ENCODE assay signal across 24 mouse cellular contexts in genomic region chr17:7860845-7861360, GRCm38 (mm10). TPM values are rescaled to one million over a fixed set of nuclear protein-coding genes. Genes with fewer than 3 reads are reported as not detected.
DNase-seq lines count a peak whose midpoint lies in the region; ATAC-seq and TF ChIP-seq lines count a peak whose summit lies in the region.
"Had no signal": no experiment of that assay in that cellular context is flagged by ENCODE, and none has a peak within 500 bp of the region (broad histone marks: within the 10 kb centered on the region; RNA-seq: fewer than 3 reads in every experiment).

No protein-coding gene starts in this region.

- no peak overlapping the region for H3K9ac ChIP-seq in embryonic facial prominence, embryonic 14.5 days (ENCODE audit: low read depth, low read length)
- no peak overlapping the region for H3K9ac ChIP-seq in MEL (ENCODE audit: control insufficient read depth, low read depth, low read length, poor library complexity, severe bottlenecking)
- no peak overlapping the region for H3K9ac ChIP-seq in limb, embryonic 14.5 days (ENCODE audit: low read depth, low read length, severe bottlenecking)
- no peak overlapping the region for H3K9ac ChIP-seq in stomach, postnatal 0 days (ENCODE audit: low read length)
- H3K9ac ChIP-seq: embryonic facial prominence, embryonic 13.5 days; forebrain, embryonic 13.5 days; forebrain, postnatal 0 days; heart, embryonic 15.5 days; hindbrain, embryonic 14.5 days had no signal

- no peak for TF ChIP-seq CTCF in MEL (IDR thresholded peaks at IDR 0.05 in 2 of 3, conservative IDR thresholded peaks at IDR 0.05 in 1 of 3; ENCODE audit: control insufficient read depth in 1 of 3, insufficient read depth in 1 of 3, low read depth in 2 of 3, low read length in 3 of 3, poor library complexity in 1 of 3, severe bottlenecking in 1 of 3)
- no peak for TF ChIP-seq CTCF in stomach, postnatal 0 days (IDR thresholded peaks at IDR 0.05; ENCODE audit: low read depth)

- H3K27me3 ChIP-seq in embryonic facial prominence, embryonic 14.5 days (replicated peaks; ENCODE audit: control insufficient read depth, insufficient read depth, low read length), result no peaks in the 10 kb centered on the region
- H3K27me3 ChIP-seq in embryonic facial prominence, embryonic 10.5 days (replicated peaks; ENCODE audit: low read depth, poor library complexity, severe bottlenecking), result no peaks in the 10 kb centered on the region
- H3K27me3 ChIP-seq in MEL (ENCODE audit: control insufficient read depth in 1 of 2, insufficient read depth in 2 of 2, low read length in 2 of 2), result no peaks in the 10 kb centered on the region
- no peaks in the 10 kb centered on the region for H3K27me3 ChIP-seq in limb, embryonic 14.5 days (ENCODE audit: control insufficient read depth, insufficient read depth, low read length)
- no peaks in the 10 kb centered on the region for H3K27me3 ChIP-seq in stomach, postnatal 0 days (ENCODE audit: control insufficient read depth, insufficient read depth, low read length)
- H3K27me3 ChIP-seq: CH12.LX; embryonic facial prominence, embryonic 13.5 days; forebrain, embryonic 13.5 days had no signal

- no peak for TF ChIP-seq POLR2A in MEL (IDR thresholded peaks at IDR 0.05; ENCODE audit: control insufficient read depth in 1 of 2, insufficient read depth in 1 of 2, low read depth in 1 of 2, low read length in 2 of 2, poor library complexity in 1 of 2)
- no peak for TF ChIP-seq POLR2A in limb, embryonic 14.5 days (IDR thresholded peaks at IDR 0.05; ENCODE audit: borderline replicate concordance, extremely low read depth, insufficient read depth, insufficient read length)

- H3K4me3 ChIP-seq in embryonic facial prominence, embryonic 14.5 days (ENCODE audit: low read depth, low read length), result no peak overlapping the region
- no peak overlapping the region for H3K4me3 ChIP-seq in embryonic facial prominence, embryonic 10.5 days
- H3K4me3 ChIP-seq in MEL (ENCODE audit: control insufficient read depth in 1 of 2, insufficient read depth in 1 of 2, low read depth in 2 of 2, low read length in 2 of 2), result peak overlapping the region in 1 of 2 experiments; percentile 37; a peak in 2 of 4 replicates
- H3K4me3 ChIP-seq in limb, embryonic 14.5 days (replicated peaks; ENCODE audit: low read length), result no peak overlapping the region
- H3K4me3 ChIP-seq in stomach, postnatal 0 days (ENCODE audit: low read depth, low read length), result no peak overlapping the region
- H3K4me3 ChIP-seq: embryonic facial prominence, embryonic 13.5 days; forebrain, embryonic 13.5 days; heart, embryonic 15.5 days; hindbrain, embryonic 10.5 days had no signal

- no peaks in the 10 kb centered on the region for H3K36me3 ChIP-seq in embryonic facial prominence, embryonic 14.5 days (ENCODE audit: control insufficient read depth, insufficient read depth, low read length)
- no peaks in the 10 kb centered on the region for H3K36me3 ChIP-seq in embryonic facial prominence, embryonic 10.5 days (replicated peaks)
- peaks cover 0 to 2% of the 10 kb centered on the region in 2 experiments; a peak in 1 of 4 replicates for H3K36me3 ChIP-seq in MEL (ENCODE audit: control insufficient read depth in 1 of 2, insufficient read depth in 2 of 2, low read length in 2 of 2)
- H3K36me3 ChIP-seq in limb, embryonic 14.5 days (ENCODE audit: control insufficient read depth, insufficient read depth, low read length), result no peaks in the 10 kb centered on the region
- no peaks in the 10 kb centered on the region for H3K36me3 ChIP-seq in stomach, postnatal 0 days (ENCODE audit: control insufficient read depth, insufficient read depth, low read length)
- H3K36me3 ChIP-seq: embryonic facial prominence, embryonic 13.5 days; heart, embryonic 15.5 days; hindbrain, embryonic 10.5 days had no signal

- H3K9me3 ChIP-seq in embryonic facial prominence, embryonic 14.5 days (ENCODE audit: control insufficient read depth, low read length), result no peaks in the 10 kb centered on the region
- H3K9me3 ChIP-seq in embryonic facial prominence, embryonic 10.5 days, result no peaks in the 10 kb centered on the region
- no peaks in the 10 kb centered on the region for H3K9me3 ChIP-seq in MEL (replicated peaks; ENCODE audit: insufficient read depth, low read length)
- H3K9me3 ChIP-seq in limb, embryonic 14.5 days (ENCODE audit: control insufficient read depth, low read length), result no peaks in the 10 kb centered on the region
- no peaks in the 10 kb centered on the region for H3K9me3 ChIP-seq in stomach, postnatal 0 days (ENCODE audit: control insufficient read depth, low read length)
- H3K9me3 ChIP-seq: embryonic facial prominence, embryonic 13.5 days; forebrain, embryonic 13.5 days; heart, embryonic 15.5 days; hindbrain, embryonic 10.5 days had no signal

- TF ChIP-seq RAD21 in MEL (IDR thresholded peaks at IDR 0.05; ENCODE audit: low read depth, low read length), result no peak

- no peaks in the 10 kb centered on the region for H3K79me2 ChIP-seq in MEL (ENCODE audit: control insufficient read depth, insufficient read depth, low read length, poor library complexity)

- no peak overlapping the region for H3K27ac ChIP-seq in embryonic facial prominence, embryonic 14.5 days (replicated peaks; ENCODE audit: low read depth, low read length)
- H3K27ac ChIP-seq in embryonic facial prominence, embryonic 10.5 days (replicated peaks), result no peak overlapping the region
- H3K27ac ChIP-seq in MEL (ENCODE audit: control insufficient read depth, low read depth, low read length), result no peak overlapping the region
- H3K27ac ChIP-seq in limb, embryonic 14.5 days (replicated peaks; ENCODE audit: low read depth, low read length), result no peak overlapping the region
- no peak overlapping the region for H3K27ac ChIP-seq in stomach, postnatal 0 days (replicated peaks)
- H3K27ac ChIP-seq: embryonic facial prominence, embryonic 13.5 days; forebrain, embryonic 13.5 days; heart, embryonic 15.5 days; hindbrain, embryonic 10.5 days; hindbrain, embryonic 14.5 days had no signal

- ATAC-seq in embryonic facial prominence, embryonic 14.5 days (ENCODE audit: low read depth), result no peak
- ATAC-seq in limb, embryonic 14.5 days (ENCODE audit: low FRiP score, low read depth), result peak; percentile 42; the same call in 1 of the 2 replicates
- no peak for ATAC-seq in stomach, postnatal 0 days (ENCODE audit: low FRiP score, low TSS enrichment)
- ATAC-seq: forebrain, embryonic 13.5 days; forebrain, postnatal 0 days; inflammation-experienced regulatory T-cells, adult 6 months had no signal

- no peak for TF ChIP-seq EP300 in MEL (IDR thresholded peaks at IDR 0.05; ENCODE audit: low read depth in 1 of 2, low read length in 2 of 2)
- no peak for TF ChIP-seq EP300 in stomach, postnatal 0 days (optimal IDR thresholded peaks at IDR 0.05)

- 54% methylated on average over 8 of the region's 8 CpGs for WGBS in embryonic facial prominence, embryonic 14.5 days
- 65% methylated on average over 8 of the region's 8 CpGs for WGBS in embryonic facial prominence, embryonic 10.5 days
- WGBS in limb, embryonic 14.5 days, result 57% methylated on average over 8 of the region's 8 CpGs
- WGBS in stomach, postnatal 0 days, result 50% methylated on average over 8 of the region's 8 CpGs

- H3K4me2 ChIP-seq in embryonic facial prominence, embryonic 14.5 days (ENCODE audit: low read depth, low read length), result no peak overlapping the region
- no peak overlapping the region for H3K4me2 ChIP-seq in limb, embryonic 14.5 days (replicated peaks; ENCODE audit: low read depth, low read length, severe bottlenecking)
- H3K4me2 ChIP-seq in stomach, postnatal 0 days (replicated peaks; ENCODE audit: low read depth), result no peak overlapping the region
- H3K4me2 ChIP-seq: embryonic facial prominence, embryonic 13.5 days; forebrain, embryonic 13.5 days; heart, embryonic 11.5 days; heart, embryonic 15.5 days; hindbrain, embryonic 14.5 days had no signal

- peak; percentile 38 for DNase-seq in embryonic facial prominence, embryonic 14.5 days (ENCODE audit: low spot score)
- DNase-seq in embryonic facial prominence, embryonic 10.5 days (ENCODE audit: low spot score), result no peak
- DNase-seq in MEL (ENCODE audit: low read depth, low spot score), result peak; percentile 52
- no peak for DNase-seq in limb, embryonic 14.5 days (ENCODE audit: low spot score)
- DNase-seq in stomach, postnatal 0 days (ENCODE audit: low spot score), result peak; percentile 9
- no peak for DNase-seq in heart, adult 8-10 months (ENCODE audit: low spot score)
- DNase-seq in cerebellum, postnatal 25 days, result no peak
- DNase-seq: adrenal gland, adult 8-10 months; adrenal gland, postnatal 36 days; B cell, adult 2 months; cerebellum, adult 2 months; cerebellum, postnatal 10 days; forebrain, postnatal 0 days; gastrocnemius, postnatal 25 days; heart, adult 11 months; heart, postnatal 14 days had no signal

- peaks cover 7% of the 10 kb centered on the region; the same call in 1 of the 2 replicates for H3K4me1 ChIP-seq in embryonic facial prominence, embryonic 14.5 days (ENCODE audit: control insufficient read depth, insufficient read depth, low read length)
- peaks cover 6% of the 10 kb centered on the region for H3K4me1 ChIP-seq in embryonic facial prominence, embryonic 10.5 days
- peaks cover 2 to 7% of the 10 kb centered on the region in 2 experiments; a peak in 3 of 4 replicates for H3K4me1 ChIP-seq in MEL (ENCODE audit: control insufficient read depth in 1 of 2, insufficient read depth in 2 of 2, low read length in 2 of 2)
- 0 out of 2 replicates have a peak, but pooled peaks cover 4% of the 10 kb centered on the region for H3K4me1 ChIP-seq in limb, embryonic 14.5 days (ENCODE audit: control insufficient read depth, insufficient read depth, low read length)
- no peaks in the 10 kb centered on the region for H3K4me1 ChIP-seq in stomach, postnatal 0 days (replicated peaks; ENCODE audit: control insufficient read depth, insufficient read depth)
- H3K4me1 ChIP-seq: forebrain, embryonic 13.5 days; hindbrain, embryonic 10.5 days had no signal

TF ChIP-seq in MEL, 35 proteins besides CTCF, POLR2A, EP300 and RAD21:
- no peak for TF ChIP-seq CHD2 (IDR thresholded peaks at IDR 0.05; ENCODE audit: low read length)

RNA-seq across cellular contexts. Expression of gene Fndc1, which starts 33.8 kb away (rescaled TPM):
- polyA plus RNA-seq in embryonic facial prominence, embryonic 14.5 days (2014; fragmentation: Nextera tagmentation; extraction: Ambion mirVana), result 63.9 and 64.1 TPM in 2 replicates
- polyA plus RNA-seq in embryonic facial prominence, embryonic 10.5 days (2016; fragmentation: Nextera tagmentation; extraction: Ambion mirVana), result 0.60 and 1.3 TPM in 2 replicates
- 0.04 TPM in 1 of 2 replicates, not detected in the other for total RNA-seq in MEL (2012; rRNA removed)
- not detected for polyA plus RNA-seq in MEL (2012; ENCODE audit: insufficient read depth in 1 of 2, insufficient read length in 2 of 2, low read depth in 1 of 2, low replicate concordance in 2 of 2, missing spikeins in 1 of 2)
- polyA plus RNA-seq in limb, embryonic 14.5 days (2012; rRNA removed), result 58.4 and 61.9 TPM in 2 replicates
- polyA plus RNA-seq in limb, embryonic 14.5 days (2014; fragmentation: Nextera tagmentation; extraction: Ambion mirVana), result 71.7 and 82.3 TPM in 2 replicates
- polyA plus RNA-seq in stomach, postnatal 0 days (2015; fragmentation: Nextera tagmentation; extraction: Ambion mirVana), result 25.7 and 27.0 TPM in 2 replicates
- total RNA-seq in heart, adult 8-10 months (2022), result 10 to 100 TPM in 3 of 4 experiments, 1 to 10 TPM in 1; 8.3 to 11.7 (median 10.6) TPM
- polyA plus RNA-seq: inflammation-experienced regulatory T-cells, adult 6 months had no signal

Comparison
In these comparisons a context has a peak if more than half of its experiments do, and no peak if none do; other contexts are left out.
1. DNase-seq: peak in embryonic facial prominence, embryonic 14.5 days (single experiment), MEL (single experiment) and stomach, postnatal 0 days (single experiment); none in embryonic facial prominence, embryonic 10.5 days (single experiment), limb, embryonic 14.5 days (single experiment), heart, adult 8-10 months (single experiment) and cerebellum, postnatal 25 days (0 of 2).
2. RNA of gene Fndc1, which starts 33.8 kb away (polyA plus RNA-seq): 58.4 to 82.3 TPM in limb, embryonic 14.5 days, 63.9 to 64.1 TPM in embryonic facial prominence, embryonic 14.5 days and 25.7 to 27.0 TPM in stomach, postnatal 0 days; 0.60 to 1.3 TPM in embryonic facial prominence, embryonic 10.5 days and not detected in MEL; every median in the first group is over 10 times any median in the second.